Mouse (Mus musculus) Patski (cell line): ENCODE measurements at regions not wholly inside any gene's neighbourhood (a gene's known extent, or its start where the extent isn't known, plus 50 kb on each side); places are given as distances from the start of the nearest gene placed in this dataset.

ENCODE experiments used
- ATAC-seq: fragments of 100-300 bp; one replicate; pipeline ENCODE4 v1.8.0; 2021
- CTCF ChIA-PET: fragments of 350-600 bp; sonication (Branson Sonifier 250); formaldehyde crosslinking; loops from one replicate; lab custom pipeline; 2022; ENCODE audit warnings: inconsistent platforms; lab: Charles Lee
- POLR2A ChIA-PET: fragments of 350-600 bp; sonication (Branson Sonifier 250); formaldehyde crosslinking; loops from one replicate; lab custom pipeline; 2022; ENCODE audit warnings: antibody characterized with exemption, inconsistent platforms; lab: Charles Lee
- DNase-seq: peaks from one replicate; pipeline ENCODE4 v3.0.0-alpha.2; 2011; ENCODE audit warnings: low read depth, low spot score
- H3K27me3 ChIP-seq: fragments of 371-371 bp; one replicate; pipeline ENCODE4 v1.5.1; 2021
- CTCF ChIP-seq: fragments of 100-300 bp; IDR thresholded peaks from one replicate; pipeline ENCODE4 v1.5.1; 2021
- in situ Hi-C: fragments of 300-500 bp; cut with MboI; formaldehyde crosslinking; loops from 3 replicates; pipeline ENCODE4 v1.11.1; 2018; ENCODE audit warnings: low pct_unique_long_range_greater_than_20kb, mixed read lengths

- POLR2A ChIA-PET, result no interaction called here
- no peak for ATAC-seq
- in situ Hi-C loops, result no loop called here
- no peak for TF ChIP-seq CTCF
- no peaks in the 10 kb centered on the region for H3K27me3 ChIP-seq
- no peak for DNase-seq
- CTCF ChIA-PET, result interaction anchor here (0.8 kb wide), 1 partner anchor 8 kb away, joined by 3 read pairs; no protein-coding TSS in a partner anchor
Measured at GRCm38 (mm10) chr7:53750985-53751605, 1084.2 kb upstream of the Luzp2 start.
